Mouse (Mus musculus) CH12.LX (cell line): ENCODE data around the gene Iqgap3. TPM values are rescaled to one million over a fixed set of nuclear protein-coding genes. Genes with fewer than 3 reads are reported as not detected.

Experiments
- DNase-seq: peaks from one replicate; pipeline ENCODE4 v3.0.0-alpha.2; 2013; ENCODE audit errors: extremely low read depth
- H3K27ac ChIP-seq: 2 replicates; pipeline ENCODE4 v1.5.1; 2012; ENCODE audit warnings: low read depth, mild to moderate bottlenecking, control low read depth, moderate library complexity; ENCODE audit not compliant: insufficient read depth
- H3K27me3 ChIP-seq: replicated peaks from 2 replicates; pipeline ENCODE3; 2012; ENCODE audit warnings: inconsistent platforms
- H3K36me3 ChIP-seq, 2 experiments: replicated peaks in 1 of 2; 2 replicates each; pipeline versions ENCODE3 to v1.6.1; 2012; ENCODE audit warnings: inconsistent platforms in 1 of 2, low read length in 1 of 2, mild to moderate bottlenecking in 1 of 2, mixed read lengths in 1 of 2, moderate library complexity in 1 of 2; ENCODE audit not compliant: control insufficient read depth in 1 of 2, insufficient read depth in 1 of 2
- H3K4me1 ChIP-seq, 2 experiments: 2 replicates each; pipeline ENCODE4 v1.6.1; 2012; ENCODE audit warnings: inconsistent platforms in 1 of 2, moderate library complexity in 1 of 2; ENCODE audit not compliant: insufficient read depth in 2 of 2, control insufficient read depth in 1 of 2
- H3K4me2 ChIP-seq: 2 replicates; pipeline ENCODE4 v1.6.1; 2012; ENCODE audit warnings: low read depth, mild to moderate bottlenecking, control low read depth; ENCODE audit not compliant: poor library complexity, insufficient read depth, severe bottlenecking
- H3K4me3 ChIP-seq, 3 experiments: fragments of 150-350 bp in 1 of 3; sonication (generic) in 1 of 3; replicated peaks in 1 of 3; 2 replicates each; pipeline versions ENCODE3 to v1.5.1; 2011 to 2012; ENCODE audit warnings: low read depth in 2 of 3, low read length in 2 of 3, mild to moderate bottlenecking in 2 of 3, moderate library complexity in 2 of 3, control low read depth in 1 of 3, improper control_type of control experiment in 1 of 3, inconsistent platforms in 1 of 3, mixed read lengths in 1 of 3; ENCODE audit not compliant: poor library complexity in 1 of 3
- H3K79me2 ChIP-seq: replicated peaks from 2 replicates; pipeline ENCODE4 v1.6.1; 2012; ENCODE audit warnings: mild to moderate bottlenecking, moderate library complexity; ENCODE audit not compliant: control insufficient read depth, poor library complexity, insufficient read depth, severe bottlenecking; ENCODE audit errors: extremely low read depth
- H3K9ac ChIP-seq: 2 replicates; pipeline ENCODE4 v1.6.1; 2012; ENCODE audit warnings: low read depth, mild to moderate bottlenecking, control low read depth, moderate library complexity; ENCODE audit not compliant: insufficient read depth
- H3K9me3 ChIP-seq: replicated peaks from 2 replicates; pipeline ENCODE3; 2012; ENCODE audit warnings: low read length, inconsistent platforms, mixed read lengths
- BHLHE40 ChIP-seq: IDR thresholded peaks from 2 replicates; pipeline ENCODE4 v1.6.1; 2011; ENCODE audit warnings: mild to moderate bottlenecking, low read depth, low read length, improper control_type of control experiment
- CHD1 ChIP-seq: IDR thresholded peaks from 2 replicates; pipeline ENCODE4 v1.6.1; 2012; ENCODE audit warnings: low read depth, low read length, improper control_type of control experiment, inconsistent platforms
- CTCF ChIP-seq, 2 experiments: IDR thresholded peaks in 1 of 2; conservative IDR thresholded peaks in 1 of 2; 2 replicates each; pipeline ENCODE4 v1.5.1; 2011 to 2012; ENCODE audit warnings: low read depth in 2 of 2, low read length in 2 of 2, improper control_type of control experiment in 1 of 2, inconsistent platforms in 1 of 2, mild to moderate bottlenecking in 1 of 2, moderate library complexity in 1 of 2
- E2F4 ChIP-seq: IDR thresholded peaks from 2 replicates; pipeline ENCODE4 v1.6.1; 2011; ENCODE audit warnings: low read depth, low read length, improper control_type of control experiment; ENCODE audit not compliant: insufficient replicate concordance
- ELF1 ChIP-seq: IDR thresholded peaks from 2 replicates; pipeline ENCODE4 v1.6.1; 2014; ENCODE audit warnings: low read depth, mild to moderate bottlenecking, inconsistent platforms, low read length, improper control_type of control experiment
- EP300 ChIP-seq: IDR thresholded peaks from 2 replicates; pipeline ENCODE4 v1.6.1; 2011; ENCODE audit warnings: low read length, improper control_type of control experiment
- ETS1 ChIP-seq: conservative IDR thresholded peaks from 2 replicates; pipeline ENCODE4 v1.6.1; 2012; ENCODE audit warnings: low read depth, mild to moderate bottlenecking, inconsistent platforms, low read length, improper control_type of control experiment, moderate library complexity
- GABPA ChIP-seq: IDR thresholded peaks from 2 replicates; pipeline ENCODE4 v1.6.1; 2012; ENCODE audit warnings: low read depth, low read length, improper control_type of control experiment, inconsistent platforms; ENCODE audit not compliant: insufficient replicate concordance
- HCFC1 ChIP-seq: IDR thresholded peaks from 2 replicates; pipeline ENCODE4 v1.6.1; 2012; ENCODE audit warnings: low read depth, mild to moderate bottlenecking, inconsistent platforms, low read length, improper control_type of control experiment
- IRF4 ChIP-seq: IDR thresholded peaks from 2 replicates; pipeline ENCODE4 v1.6.1; 2014; ENCODE audit warnings: low read depth, mild to moderate bottlenecking, inconsistent platforms, low read length, improper control_type of control experiment
- JUN ChIP-seq: IDR thresholded peaks from 2 replicates; pipeline ENCODE4 v1.6.1; 2011; ENCODE audit warnings: low read depth, mild to moderate bottlenecking, low read length, improper control_type of control experiment, moderate library complexity; ENCODE audit not compliant: insufficient read depth
- JUND ChIP-seq: conservative IDR thresholded peaks from 2 replicates; pipeline ENCODE4 v1.6.1; 2011; ENCODE audit warnings: low read depth, low read length, improper control_type of control experiment
- KAT2A ChIP-seq: IDR thresholded peaks from 2 replicates; pipeline ENCODE4 v1.6.1; 2012; ENCODE audit warnings: low read length, improper control_type of control experiment, inconsistent platforms; ENCODE audit not compliant: insufficient replicate concordance
- MAFK ChIP-seq: IDR thresholded peaks from 2 replicates; pipeline ENCODE4 v1.6.1; 2011; ENCODE audit warnings: low read length, improper control_type of control experiment; ENCODE audit not compliant: insufficient replicate concordance
- MAX ChIP-seq: IDR thresholded peaks from 2 replicates; pipeline ENCODE4 v1.6.1; 2011; ENCODE audit warnings: low read length, improper control_type of control experiment
- MAZ ChIP-seq: IDR thresholded peaks from 2 replicates; pipeline ENCODE4 v1.6.1; 2012; ENCODE audit warnings: low read depth, mild to moderate bottlenecking, inconsistent platforms, low read length, improper control_type of control experiment, moderate library complexity
- MYC ChIP-seq: IDR thresholded peaks from 2 replicates; pipeline ENCODE4 v1.6.1; 2011; ENCODE audit warnings: low read depth, mild to moderate bottlenecking, improper control_type of control experiment, low read length
- NRF1 ChIP-seq: IDR thresholded peaks from 2 replicates; pipeline ENCODE4 v1.6.1; 2014; ENCODE audit warnings: low read depth, mild to moderate bottlenecking, inconsistent platforms, low read length, improper control_type of control experiment, moderate library complexity
- POLR2A ChIP-seq: IDR thresholded peaks from 2 replicates; pipeline ENCODE4 v1.6.1; 2011; ENCODE audit warnings: low read depth, mild to moderate bottlenecking, improper control_type of control experiment, low read length
- POLR2AphosphoS2 ChIP-seq: IDR thresholded peaks from 2 replicates; pipeline ENCODE4 v1.6.1; 2011; ENCODE audit warnings: low read depth, low read length, improper control_type of control experiment
- RAD21 ChIP-seq: IDR thresholded peaks from 2 replicates; pipeline ENCODE4 v1.6.1; 2011; ENCODE audit warnings: low read depth, mild to moderate bottlenecking, low read length, improper control_type of control experiment, moderate library complexity
- SIN3A ChIP-seq: IDR thresholded peaks from 2 replicates; pipeline ENCODE4 v1.6.1; 2012; ENCODE audit warnings: low read length, improper control_type of control experiment, inconsistent platforms
- TBP ChIP-seq: conservative IDR thresholded peaks from 2 replicates; pipeline ENCODE4 v1.6.1; 2011; ENCODE audit warnings: low read depth, low read length, improper control_type of control experiment
- TCF12 ChIP-seq: IDR thresholded peaks from 2 replicates; pipeline ENCODE4 v1.6.1; 2014; ENCODE audit warnings: low read depth, mild to moderate bottlenecking, inconsistent platforms, low read length, improper control_type of control experiment
- USF1 ChIP-seq: IDR thresholded peaks from 2 replicates; pipeline ENCODE4 v1.6.1; 2014; ENCODE audit warnings: low read depth, mild to moderate bottlenecking, inconsistent platforms, low read length, improper control_type of control experiment
- USF2 ChIP-seq: conservative IDR thresholded peaks from 2 replicates; pipeline ENCODE4 v1.6.1; 2011; ENCODE audit warnings: low read depth, low read length, improper control_type of control experiment
- ZC3H11A ChIP-seq: IDR thresholded peaks from 2 replicates; pipeline ENCODE4 v1.6.1; 2012; ENCODE audit warnings: low read depth, mild to moderate bottlenecking, inconsistent platforms, low read length, improper control_type of control experiment
- ZMIZ1 ChIP-seq: IDR thresholded peaks from 2 replicates; pipeline ENCODE4 v1.6.1; 2012; ENCODE audit warnings: low read depth, mild to moderate bottlenecking, inconsistent platforms, low read length, improper control_type of control experiment
- ZNF384 ChIP-seq: IDR thresholded peaks from 2 replicates; pipeline ENCODE4 v1.6.1; 2012; ENCODE audit warnings: low read depth, low read length, improper control_type of control experiment, inconsistent platforms
- dilution Hi-C: fragments of 300-500 bp; cut with MboI; formaldehyde crosslinking; loops from 2 replicates; pipeline ENCODE4 v1.14.3; 2020; ENCODE audit warnings: low sequenced_read_pairs; ENCODE audit not compliant: extremely low pct_unique_long_range_greater_than_20kb, extremely low pct_ligation_motif_present
- in situ Hi-C: fragments of 300-500 bp; cut with MboI; formaldehyde crosslinking; loops from 3 replicates; pipeline ENCODE4 v1.14.3; 2019; ENCODE audit warnings: low sequenced_read_pairs, low pct_ligation_motif_present, low pct_unique_long_range_greater_than_20kb, mixed read lengths
- polyA plus RNA-seq: library from polyadenylated mRNA; unstranded; fragments of >175 nt; gene quantifications from 2 replicates; pipeline ENCODE4 v1.2.1, GENCODE M21; 2012; ENCODE audit warnings: low read depth; ENCODE audit not compliant: insufficient read length
- total RNA-seq, 2 experiments: library from RNA; depleted of rRNA; stranded (reverse); fragments of 300-350 nt in 1 of 2; fragments of >200 nt in 1 of 2; gene quantifications; 2 replicates each; pipeline ENCODE4 v1.2.3; 2012 to 2014

Gene Iqgap3
- total and polyA plus RNA-seq, 3 experiments = 13.0 to 21.9 (median 18.3) TPM

- in situ Hi-C loops = loop anchor here (5.0 kb wide), 1 partner anchor 44 kb away; no protein-coding TSS in a partner anchor
- dilution Hi-C loops = no loop called here
- no peaks in the 10 kb centered on the region for H3K36me3 ChIP-seq
Observed at GRCm38 (mm10) chr3:88131071-88131470, 49.3 kb downstream of the Iqgap3 start.

GRCm38 (mm10) chr3:88132492-88132891, 50.7 kb downstream of the Iqgap3 start:
- no peaks in the 10 kb centered on the region for H3K9me3 ChIP-seq
- dilution Hi-C loops = no loop called here
- no peaks in the 10 kb centered on the region for H3K79me2 ChIP-seq
- peaks cover 0 to 2% of the 10 kb centered on the region in 2 experiments for H3K36me3 ChIP-seq
- DNase-seq = no peak
- no peaks in the 10 kb centered on the region for H3K27me3 ChIP-seq
- H3K4me3 ChIP-seq = no peak overlapping the region
- no peak overlapping the region for H3K27ac ChIP-seq
- TF ChIP-seq NRF1 = no peak
- TF ChIP-seq USF1 = no peak
- no peak for TF ChIP-seq POLR2A
- no peak for TF ChIP-seq JUND
- no peak for TF ChIP-seq ZNF384
- no peak for TF ChIP-seq HCFC1
- no peak for TF ChIP-seq BHLHE40
- TF ChIP-seq KAT2A = no peak
- no peak for TF ChIP-seq USF2
- no peak for TF ChIP-seq CTCF (conservative IDR thresholded peaks at IDR 0.05 in 1 of 2, IDR thresholded peaks at IDR 0.05 in 1 of 2; ENCODE audit: low read depth in 2 of 2, low read length in 2 of 2)
- TF ChIP-seq MYC = no peak
- TF ChIP-seq EP300 = no peak
- TF ChIP-seq RAD21 = no peak
- TF ChIP-seq MAZ = no peak
- no peak for TF ChIP-seq MAX
- TF ChIP-seq MAFK = no peak
- no peak for TF ChIP-seq IRF4
- no peak for TF ChIP-seq TCF12
- TF ChIP-seq E2F4 = no peak
- in situ Hi-C loops = loop anchor here (5.0 kb wide), 1 partner anchor 45 kb away; no protein-coding TSS in a partner anchor
- H3K4me1 ChIP-seq = peaks cover 18 to 56% of the 10 kb centered on the region in 2 experiments
- no peak overlapping the region for H3K9ac ChIP-seq
- H3K4me2 ChIP-seq = no peak overlapping the region

More at GRCm38 (mm10) chr3:88131071-88131470, 49.3 kb downstream of the Iqgap3 start:
- Histone ChIP-seq H3K27ac (no peak overlapping the region), H3K4me2 (no peak overlapping the region), H3K27me3 (no peaks in the 10 kb centered on the region), H3K9ac (no peak overlapping the region), H3K4me1 (peaks cover 11 to 48% of the 10 kb centered on the region in 2 experiments), H3K4me3 (no peak overlapping the region), H3K9me3 (no peaks in the 10 kb centered on the region), H3K79me2 (no peaks in the 10 kb centered on the region)
- TF ChIP-seq SIN3A = no peak
- no peak for TF ChIP-seq ZC3H11A
- no peak for TF ChIP-seq MAFK
- no peak for TF ChIP-seq ELF1
- no peak for TF ChIP-seq BHLHE40
- no peak for TF ChIP-seq MYC
- TF ChIP-seq GABPA = no peak
- TF ChIP-seq HCFC1 = no peak
- TF ChIP-seq TBP = no peak
- TF ChIP-seq ETS1 = no peak
- no peak for TF ChIP-seq POLR2AphosphoS2
- TF ChIP-seq CTCF (conservative IDR thresholded peaks at IDR 0.05 in 1 of 2, IDR thresholded peaks at IDR 0.05 in 1 of 2; ENCODE audit: low read depth in 2 of 2, low read length in 2 of 2) = no peak
- TF ChIP-seq JUN = no peak
- TF ChIP-seq CHD1 = no peak
- no peak for TF ChIP-seq POLR2A
- no peak for TF ChIP-seq ZMIZ1
- no peak for TF ChIP-seq RAD21
- TF ChIP-seq KAT2A = no peak
- no peak for TF ChIP-seq JUND
- DNase-seq = no peak
